Mouse (Mus musculus): Measurements from ENCODE around the gene Cdk5r2.
"Not testable (repeated sequence)": the region's sequence is repeated elsewhere in the genome, so short reads cannot be mapped to it uniquely, and the experiment has no call there.

The Cdk5r2 gene

GRCm38 (mm10) chr1:74854306-74855056 lies at the start of gene Cdk5r2:
Gene Cdk5r2 (plus strand): TSS chr1:74854934.
- peak; percentile 84 for DNase-seq (ENCODE audit: low spot score)

- no peak for DNase-seq (ENCODE audit: low spot score)
These were observed 49.3 kb upstream of the Cdk5r2 start for GRCm38 (mm10) chr1:74805340-74805835.

- DNase-seq (ENCODE audit: low spot score), result no peak
These were observed 48.9 kb upstream of the Cdk5r2 start for GRCm38 (mm10) chr1:74805843-74806242.

- DNase-seq (ENCODE audit: low spot score), result peak; percentile 46
These were observed 48.1 kb upstream of the Cdk5r2 start for GRCm38 (mm10) chr1:74806360-74807311.

GRCm38 (mm10) chr1:74807551-74808071 lies 47.1 kb upstream of the Cdk5r2 start:
- DNase-seq (ENCODE audit: low spot score), result no peak

- peak; percentile 91 for DNase-seq (ENCODE audit: low spot score)
These were observed 46.7 kb upstream of the Cdk5r2 start for GRCm38 (mm10) chr1:74808078-74808477.

GRCm38 (mm10) chr1:74809007-74809406 lies 45.7 kb upstream of the Cdk5r2 start:
- DNase-seq (ENCODE audit: low spot score), result no peak

- DNase-seq (ENCODE audit: low spot score), result no peak
These were observed 39.6 kb upstream of the Cdk5r2 start for GRCm38 (mm10) chr1:74814931-74815647.

- not testable (repeated sequence) for DNase-seq (ENCODE audit: low spot score)
These were observed 38.8 kb upstream of the Cdk5r2 start for GRCm38 (mm10) chr1:74815965-74816364.

GRCm38 (mm10) chr1:74816612-74817199 lies 38.0 kb upstream of the Cdk5r2 start:
- DNase-seq (ENCODE audit: low spot score), result peak; percentile 92

- DNase-seq (ENCODE audit: low spot score), result no peak
These were observed 37.5 kb upstream of the Cdk5r2 start for GRCm38 (mm10) chr1:74817219-74817618.

- DNase-seq (ENCODE audit: low spot score), result no peak
These were observed 36.2 kb upstream of the Cdk5r2 start for GRCm38 (mm10) chr1:74818509-74818908.

- DNase-seq (ENCODE audit: low spot score), result not testable (repeated sequence)
These were observed 31.1 kb upstream of the Cdk5r2 start for GRCm38 (mm10) chr1:74823598-74823997.

- DNase-seq (ENCODE audit: low spot score), result no peak
These were observed 30.0 kb upstream of the Cdk5r2 start for GRCm38 (mm10) chr1:74824518-74825302.

GRCm38 (mm10) chr1:74830061-74830460 lies 24.7 kb upstream of the Cdk5r2 start:
- no peak for DNase-seq (ENCODE audit: low spot score)

GRCm38 (mm10) chr1:74833255-74833654 lies 21.5 kb upstream of the Cdk5r2 start:
- no peak for DNase-seq (ENCODE audit: low spot score)

GRCm38 (mm10) chr1:74843090-74843489 lies 11.6 kb upstream of the Cdk5r2 start:
- no peak for DNase-seq (ENCODE audit: low spot score)

GRCm38 (mm10) chr1:74846341-74846740 lies 8.4 kb upstream of the Cdk5r2 start:
- no peak for DNase-seq (ENCODE audit: low spot score)

GRCm38 (mm10) chr1:74848946-74849345 lies 5.8 kb upstream of the Cdk5r2 start:
- DNase-seq (ENCODE audit: low spot score), result no peak

GRCm38 (mm10) chr1:74850251-74850650 lies 4.5 kb upstream of the Cdk5r2 start:
- DNase-seq (ENCODE audit: low spot score), result no peak

Measured in urinary bladder, postnatal 14 days (tissue).